Mouse (Mus musculus) ovary, adult 2 months (tissue): ENCODE measurements around the gene Gm3542. TPM values are rescaled to one million over a fixed set of nuclear protein-coding genes. Genes with fewer than 3 reads are reported as not detected.

ENCODE experiments used
- polyA plus RNA-seq: library from polyadenylated mRNA; depleted of rRNA; stranded (reverse); fragments of >200 nt; gene quantifications from 2 replicates; pipeline ENCODE4 v1.2.3, GENCODE M21; 2012; rRNA removed

Gm3542 gene
- not detected in 2 replicates for polyA plus RNA-seq

GRCm38 (mm10) chr14:5334828-5335227, at the start of gene Gm3542:
Gene Gm3542, minus strand, starts transcription at chr14:5334928.

Other genes starting within 250 kb of the Gm3542 start
- gene Gm8279, start 203.4 kb downstream of the Gm3542 start, polyA plus RNA-seq: not detected in 2 replicates
- not detected in 2 replicates for gene Gm3317, start 170.4 kb downstream of the Gm3542 start, polyA plus RNA-seq
- not detected in 2 replicates for gene Gm8271, start 149.1 kb downstream of the Gm3542 start, polyA plus RNA-seq
- gene Gm3526, start 74.3 kb downstream of the Gm3542 start, polyA plus RNA-seq: not detected in 2 replicates
- not detected in 2 replicates for gene Gm3500, start 54.1 kb upstream of the Gm3542 start, polyA plus RNA-seq
- 0.23 TPM in 1 of 2 replicates, not detected in the other for gene Gm3194, start 120.5 kb upstream of the Gm3542 start, polyA plus RNA-seq
- not detected in 2 replicates for gene Gm8246, start 142.9 kb upstream of the Gm3542 start, polyA plus RNA-seq
- gene Gm3187, start 149.3 kb upstream of the Gm3542 start, polyA plus RNA-seq: not detected in 2 replicates
- gene Gm3488, start 166.7 kb upstream of the Gm3542 start, polyA plus RNA-seq: not detected in 2 replicates
- not detected in 2 replicates for gene Gm3532, start 203.6 kb upstream of the Gm3542 start, polyA plus RNA-seq